Mouse (Mus musculus) urinary bladder, postnatal 4 days (tissue): ENCODE results near the gene Ctsa.
"Not testable (repeated sequence)": the region's sequence is repeated elsewhere in the genome, so short reads cannot be mapped to it uniquely, and the experiment has no call there.

Experiments
- DNase-seq, 2 experiments: peaks; one replicate each; pipeline ENCODE4 v3.0.0; 2021 to 2022; ENCODE audit warnings: low spot score in 2 of 2

Ctsa gene

DNA sequence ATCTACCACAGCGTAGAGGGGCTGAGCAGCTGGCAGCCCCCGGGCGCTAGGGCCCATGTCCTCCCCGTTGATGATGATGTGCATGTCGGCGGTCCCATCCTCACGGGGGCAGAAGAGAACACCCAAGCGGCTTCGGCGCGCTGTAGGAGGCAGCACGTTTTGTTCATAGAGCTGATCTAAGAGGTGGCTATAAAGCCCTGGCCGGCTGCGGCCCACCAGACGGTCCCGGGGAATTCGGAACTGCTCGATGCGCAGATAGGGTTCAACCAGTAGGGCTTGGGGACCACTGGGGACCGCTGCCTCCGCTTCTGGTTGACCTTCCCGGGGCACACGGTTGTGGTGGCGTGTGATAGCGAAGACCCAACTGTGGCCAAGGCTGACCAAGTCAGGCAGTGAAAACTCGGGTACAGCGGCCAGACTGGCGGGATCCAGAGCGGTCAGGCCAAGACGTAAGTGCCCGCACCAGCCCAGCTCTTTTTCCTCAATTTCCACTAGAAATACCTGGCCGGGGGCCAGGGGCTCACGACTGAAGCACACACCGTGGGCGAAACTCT lies at the start of gene Ctsa:
Gene Ctsa, plus strand, starts transcription at position 126 of the 554 bp plus-strand sequence.
- peak; percentile 71 to 80 for DNase-seq

DNA sequence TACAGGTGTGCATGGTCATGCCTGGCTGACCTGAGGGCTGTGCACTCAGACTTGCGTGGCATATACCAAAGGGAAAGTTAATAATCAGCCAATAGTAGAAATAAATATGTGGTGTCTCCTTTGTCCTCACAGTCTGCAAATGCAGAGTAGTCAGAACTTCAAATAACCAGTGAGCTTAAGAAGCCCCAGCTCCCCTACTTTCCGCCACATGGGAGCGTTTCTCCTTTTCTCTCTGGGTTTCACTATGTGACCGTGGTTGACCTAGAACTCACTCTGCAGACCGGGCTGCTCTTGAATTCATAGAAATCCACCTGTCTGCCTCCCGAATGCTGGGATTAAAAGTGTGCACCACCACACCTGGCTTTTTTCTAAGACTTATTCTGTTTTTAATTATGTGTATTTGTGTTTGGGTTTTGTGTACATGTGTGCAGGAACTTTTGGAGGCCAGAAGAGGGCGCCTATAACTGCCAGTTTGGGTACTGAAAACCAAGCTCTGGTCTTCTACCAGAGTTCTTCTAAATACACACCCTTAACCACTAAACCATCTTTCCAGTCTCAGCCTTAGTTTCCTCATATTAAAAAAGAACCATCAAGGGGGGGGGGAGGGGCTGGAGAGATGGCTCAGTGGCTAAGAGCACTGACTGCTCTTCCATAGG lies 48.6 kb upstream of the Ctsa start:
- DNase-seq: no peak

DNA sequence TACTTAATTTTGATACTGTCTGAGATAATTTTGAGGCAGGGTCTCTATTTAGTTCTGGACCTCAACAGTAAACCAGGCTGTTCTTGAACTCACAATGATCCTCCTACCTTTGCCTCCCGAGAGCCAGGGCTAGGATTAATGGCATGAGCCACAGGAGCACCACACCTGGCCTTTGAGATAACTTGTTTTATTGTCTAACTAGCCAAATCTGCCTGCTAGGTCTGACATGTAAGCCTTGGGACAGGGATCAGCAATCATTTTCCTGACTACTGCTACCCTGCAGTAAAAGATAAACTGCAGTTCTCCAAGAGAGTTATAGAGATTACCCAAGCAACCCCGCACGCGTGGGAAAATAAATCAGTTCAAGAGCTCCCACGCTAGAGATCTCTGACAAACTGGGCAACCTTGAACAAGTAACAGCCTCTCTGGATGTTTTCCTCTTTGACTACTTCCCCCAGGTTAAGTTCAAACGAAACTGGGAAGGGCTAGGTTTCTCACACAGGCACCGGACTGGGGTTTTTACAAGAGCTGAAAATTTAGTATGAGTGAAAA lies 47.7 kb upstream of the Ctsa start:
- DNase-seq: no peak

DNA sequence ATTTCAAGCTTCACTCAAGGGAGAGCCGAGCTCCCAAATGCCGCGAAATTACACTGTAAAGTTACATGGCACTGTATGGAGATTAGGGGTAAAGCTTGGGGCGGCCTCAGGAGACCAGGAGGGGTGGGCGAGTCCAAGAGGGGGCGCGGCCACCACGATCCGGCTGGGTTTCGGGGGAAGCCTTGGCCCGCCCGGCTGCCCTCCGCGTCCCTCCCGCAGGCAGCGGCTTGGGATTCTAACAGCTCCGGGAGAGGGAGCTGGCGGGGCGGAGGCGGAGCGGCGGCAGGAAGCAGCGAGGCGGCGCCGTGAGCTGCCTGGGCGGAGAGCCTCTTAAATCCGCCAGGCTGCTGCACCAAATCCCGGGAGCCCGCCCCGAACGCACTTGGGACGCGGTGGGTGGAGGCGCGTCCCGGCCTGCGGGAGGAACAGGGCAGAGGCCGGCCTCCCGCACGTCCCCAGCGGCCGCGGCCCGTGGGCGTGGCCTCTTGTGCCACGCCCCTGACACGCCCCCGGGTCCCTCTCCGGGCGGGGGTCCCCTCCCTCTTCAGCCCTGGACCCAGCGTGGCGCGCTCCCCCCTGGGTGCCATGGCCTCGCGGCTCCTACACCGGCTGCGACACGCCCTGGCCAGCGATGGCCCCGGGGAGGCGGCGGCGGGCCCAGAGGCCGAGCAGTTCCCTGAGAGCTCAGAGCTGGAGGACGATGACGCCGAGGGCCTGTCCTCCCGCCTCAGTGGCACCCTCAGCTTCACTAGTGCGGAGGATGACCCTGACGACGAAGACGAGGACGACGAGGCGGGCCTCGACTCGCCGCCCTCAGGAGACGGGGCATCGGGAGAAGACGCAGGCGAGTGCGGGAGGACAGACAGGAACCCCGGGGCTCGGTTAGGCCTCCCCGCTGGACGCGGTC lies 46.9 kb upstream of the Ctsa start, which contains the start of gene Snx21:
Gene Snx21, plus strand, starts transcription at position 343 of the 907 bp plus-strand sequence.
- peak; percentile 81 to 89 for DNase-seq

DNA sequence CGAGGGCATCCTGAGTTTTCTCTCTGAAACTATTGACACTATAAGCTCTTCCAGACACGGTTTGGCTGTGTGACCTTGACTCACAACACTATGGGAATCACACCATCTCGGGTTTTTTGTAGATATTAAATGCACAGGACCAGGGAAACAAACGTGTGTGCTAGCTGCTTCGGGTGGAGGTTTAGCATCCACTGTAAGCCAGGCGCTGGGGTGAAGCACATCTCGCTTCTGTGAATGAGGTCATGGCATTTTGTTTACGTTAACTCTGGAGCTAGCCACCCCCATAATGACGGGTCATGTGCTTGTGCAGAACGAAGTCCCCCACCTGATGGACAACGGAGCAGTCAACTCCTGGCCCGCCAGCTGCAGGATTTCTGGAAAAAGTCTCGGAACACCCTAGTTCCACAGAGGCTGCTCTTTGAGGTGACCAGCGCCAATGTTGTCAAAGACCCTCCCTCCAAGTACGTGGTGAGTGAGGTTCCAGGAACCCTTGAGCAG lies 46.2 kb upstream of the Ctsa start:
- DNase-seq: no peak

DNA sequence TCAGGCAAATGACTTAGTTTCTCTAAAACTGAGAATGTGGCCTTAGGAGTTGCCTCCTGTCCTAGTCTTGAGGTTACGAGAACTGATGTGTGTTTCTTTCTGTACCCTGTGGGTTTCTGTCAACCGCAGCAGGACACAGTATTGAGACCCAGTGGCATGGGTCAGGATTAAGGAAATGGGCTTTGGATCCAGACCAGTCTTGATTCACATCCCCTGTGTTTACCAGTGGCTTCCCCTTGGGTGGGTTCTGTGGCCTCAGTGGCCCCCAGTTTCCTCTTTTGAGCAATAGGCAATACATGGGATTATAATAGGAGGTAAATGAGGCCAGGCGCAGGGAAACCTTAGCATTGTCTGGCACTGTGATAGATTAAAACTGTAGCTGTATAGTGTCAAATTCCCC lies 45.6 kb upstream of the Ctsa start:
- no peak for DNase-seq

DNA sequence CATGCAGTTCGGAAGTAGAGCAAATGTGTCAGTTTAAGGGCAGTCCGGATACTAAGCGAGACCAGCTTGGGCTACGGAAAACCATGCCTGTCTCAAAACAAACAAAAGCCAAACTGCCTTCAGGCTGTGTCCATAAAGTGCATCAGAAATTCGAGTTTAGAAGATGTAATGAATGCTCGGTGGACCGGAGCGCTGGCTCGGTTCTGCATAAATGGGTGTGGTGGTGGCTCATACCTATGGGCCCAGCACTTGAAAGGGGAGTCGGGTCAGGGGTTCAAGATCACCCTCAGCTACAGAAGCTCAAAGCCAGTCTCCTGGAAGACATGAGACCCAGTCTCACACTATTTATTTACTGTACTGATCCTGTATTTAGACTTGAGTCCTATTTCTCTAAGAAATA lies 44.9 kb upstream of the Ctsa start:
- no peak for DNase-seq

DNA sequence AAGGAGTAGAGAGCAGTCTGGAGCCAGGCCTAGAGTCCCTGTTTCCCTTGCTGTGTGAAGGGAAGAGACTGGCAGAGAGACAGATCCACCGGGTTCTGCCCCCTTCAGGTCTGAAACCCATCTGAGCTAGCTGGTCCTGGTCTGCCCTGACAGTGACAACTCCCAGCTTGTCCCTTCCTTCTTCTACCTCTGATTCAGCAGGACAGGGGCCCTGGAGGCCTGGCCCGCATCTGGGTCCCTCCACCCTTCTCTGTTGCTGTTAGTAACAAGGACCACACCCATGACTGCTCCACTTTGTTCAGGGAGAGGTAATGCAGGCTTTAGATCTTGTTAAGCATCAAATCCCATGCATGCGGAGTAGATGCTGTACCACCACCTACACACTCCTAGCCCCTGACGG lies 44.3 kb upstream of the Ctsa start:
- DNase-seq: no peak

DNA sequence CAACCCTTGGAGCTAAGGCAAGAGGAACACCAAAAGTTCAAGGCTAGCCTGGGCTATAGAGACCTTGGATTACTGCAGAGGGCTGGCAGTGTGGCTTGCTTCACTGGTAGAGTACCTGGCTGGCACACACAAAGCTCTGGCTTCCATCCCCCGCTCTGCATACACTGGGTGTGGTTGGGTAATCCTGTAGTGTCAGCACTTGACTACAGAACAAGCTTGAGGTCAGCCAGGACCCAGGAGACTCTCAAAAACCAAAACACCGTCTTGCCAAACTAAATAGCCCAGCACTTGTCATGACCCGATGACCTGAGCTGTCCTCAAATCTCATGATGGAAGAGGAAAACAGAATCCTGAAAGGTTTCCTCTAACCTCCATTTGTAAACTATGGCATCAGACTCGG lies 42.2 kb upstream of the Ctsa start:
- DNase-seq: no peak

DNA sequence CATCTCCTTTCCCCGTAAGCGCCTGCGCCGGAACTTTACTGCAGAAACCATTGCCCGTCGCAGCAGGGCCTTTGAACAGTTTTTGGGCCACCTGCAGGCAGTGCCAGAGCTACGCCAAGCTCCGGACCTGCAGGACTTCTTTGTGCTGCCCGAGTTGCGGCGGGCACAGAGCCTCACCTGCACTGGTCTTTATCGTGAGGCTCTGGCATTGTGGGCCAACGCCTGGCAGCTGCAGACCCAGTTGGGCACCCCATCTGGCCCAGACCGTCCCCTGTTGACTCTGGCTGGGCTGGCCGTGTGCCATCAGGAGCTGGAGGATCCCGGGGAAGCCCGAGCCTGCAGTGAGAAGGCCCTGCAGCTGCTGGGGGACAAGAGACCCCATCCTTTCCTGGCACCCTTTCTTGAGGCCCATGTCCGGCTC lies 40.8 kb upstream of the Ctsa start:
- no peak for DNase-seq

DNA sequence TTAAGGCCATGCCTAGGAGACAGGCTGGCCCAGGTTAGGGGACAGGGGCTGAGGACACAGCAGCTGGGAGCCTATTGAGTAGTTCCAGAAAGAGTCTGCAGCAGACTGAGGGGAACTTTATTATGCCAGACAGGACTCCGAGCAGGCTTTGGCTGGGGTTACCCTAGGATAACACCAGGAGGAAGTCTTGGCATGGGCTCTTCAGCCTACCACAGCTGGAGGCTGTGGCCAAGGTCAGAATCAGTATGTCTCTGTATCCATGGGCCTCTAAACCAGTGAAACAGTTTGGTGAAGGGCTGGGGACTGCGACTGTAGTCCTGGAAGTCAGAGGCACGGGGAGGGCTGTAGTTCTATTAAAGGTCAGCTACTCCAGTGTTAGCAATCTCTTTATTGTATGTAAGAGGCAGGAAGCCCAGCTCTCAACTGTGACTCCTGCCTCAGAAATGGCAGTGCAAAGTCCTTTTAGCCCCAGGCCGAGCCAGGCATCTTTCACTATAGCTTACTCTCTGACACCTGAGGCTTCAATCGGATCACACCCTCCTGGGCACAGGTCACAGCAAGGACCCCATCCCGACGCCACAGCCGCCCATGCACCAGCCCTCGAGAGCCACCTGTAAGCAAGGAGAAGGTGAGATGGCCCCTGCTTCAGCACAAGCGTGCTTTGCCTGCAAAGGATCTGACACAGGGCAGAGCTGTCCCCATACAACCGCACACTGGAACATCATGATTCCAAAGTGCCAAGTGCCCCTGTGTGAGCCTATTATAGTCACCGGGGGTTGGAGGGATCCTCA lies 40.1 kb upstream of the Ctsa start:
- no peak for DNase-seq

DNA sequence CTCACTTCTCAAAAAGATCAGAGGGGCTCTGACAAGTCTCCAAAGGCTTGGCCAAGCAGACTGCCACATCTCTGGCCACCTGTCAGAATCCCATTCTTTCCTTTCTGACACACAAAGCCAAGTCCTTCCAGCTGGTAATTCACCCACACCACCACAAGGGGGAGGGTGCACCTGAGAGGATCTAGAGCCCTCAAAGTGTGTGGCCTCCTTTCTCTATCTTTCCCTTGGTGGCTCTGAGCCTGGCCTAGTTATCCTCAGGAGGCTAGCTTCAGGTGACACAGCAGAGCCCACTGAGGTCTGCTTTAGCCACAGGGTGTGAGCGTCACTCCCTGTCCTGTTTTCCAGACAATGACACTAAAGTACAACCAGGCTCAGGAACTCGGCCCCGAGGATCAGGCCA lies 39.4 kb upstream of the Ctsa start:
- no peak for DNase-seq

DNA sequence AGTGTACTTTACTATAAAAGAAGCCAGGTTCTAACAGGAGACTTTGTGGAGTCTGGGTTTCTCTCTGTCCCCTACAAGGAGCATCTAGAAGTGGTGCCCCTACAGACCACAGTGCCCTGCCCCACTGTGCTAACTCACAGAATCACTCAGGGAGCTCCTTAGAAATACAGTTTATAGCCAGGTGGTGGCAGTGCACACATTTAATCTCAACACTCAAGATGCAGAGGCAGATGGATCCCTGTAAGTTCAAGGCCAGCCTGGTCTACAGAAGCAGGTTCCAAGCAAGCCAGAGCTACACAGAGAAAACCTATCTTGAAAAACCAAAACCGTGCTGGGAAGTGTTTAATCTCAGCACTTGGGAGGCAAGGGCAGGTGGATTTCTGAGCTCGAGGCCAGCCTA lies 38.9 kb upstream of the Ctsa start:
- DNase-seq: no peak

DNA sequence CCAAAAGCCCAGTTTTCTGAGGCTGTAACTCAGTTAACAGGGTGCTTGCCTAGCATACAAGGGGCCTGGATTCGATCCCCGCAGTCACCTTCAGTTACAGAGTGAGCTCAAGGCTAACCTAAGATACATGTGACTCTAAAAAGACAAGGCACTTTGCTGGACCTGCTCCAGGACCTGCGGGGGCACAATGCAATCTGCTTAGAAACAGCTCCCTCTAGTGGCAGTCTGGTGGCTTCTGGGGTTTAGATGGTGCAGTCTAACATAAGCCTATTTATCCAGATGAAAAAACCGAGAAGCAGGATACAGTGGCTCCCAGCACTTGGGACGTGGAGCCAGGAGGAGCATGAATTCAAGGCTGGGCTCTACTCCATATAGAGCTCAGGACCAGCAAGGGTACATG lies 38.4 kb upstream of the Ctsa start:
- DNase-seq: peak; percentile 72 to 85

DNA sequence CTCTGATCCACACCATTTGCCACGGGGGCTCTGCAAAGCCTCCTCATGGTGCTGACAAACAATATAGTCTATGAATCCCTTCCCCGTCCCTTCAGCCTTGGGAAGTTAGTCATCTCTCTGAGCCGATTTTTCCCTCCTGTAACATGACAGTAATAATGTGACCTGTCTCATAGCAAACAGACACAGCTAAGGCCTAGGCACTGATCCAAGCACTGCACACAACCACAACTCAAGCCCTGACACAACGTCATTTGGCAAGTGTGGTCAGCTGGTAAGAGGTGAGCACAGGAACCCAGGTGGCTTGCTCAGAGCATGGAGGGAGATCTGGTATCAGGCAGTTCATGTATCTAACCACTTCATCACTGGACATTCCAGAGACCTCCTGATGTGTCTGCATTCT lies 36.8 kb upstream of the Ctsa start:
- DNase-seq: no peak

DNA sequence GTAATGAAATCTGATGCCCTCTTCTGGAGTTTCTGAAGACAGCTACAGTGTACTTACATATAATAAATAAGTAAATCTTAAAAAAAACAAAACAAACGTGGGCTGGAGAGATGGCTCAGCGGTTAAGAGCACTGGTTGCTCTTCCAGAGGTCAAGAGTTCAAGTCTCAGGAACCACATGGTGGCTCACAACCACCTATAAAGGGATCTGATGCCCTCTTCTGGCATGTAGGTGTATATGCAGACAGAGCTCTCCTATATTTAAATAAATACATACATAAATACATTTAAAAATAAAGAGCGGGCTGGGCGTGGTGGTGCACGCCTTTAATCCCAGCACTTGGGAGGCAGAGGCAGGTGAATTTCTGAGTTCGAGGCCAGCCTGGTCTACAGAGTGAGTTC lies 34.1 kb upstream of the Ctsa start:
- DNase-seq: not testable (repeated sequence)

DNA sequence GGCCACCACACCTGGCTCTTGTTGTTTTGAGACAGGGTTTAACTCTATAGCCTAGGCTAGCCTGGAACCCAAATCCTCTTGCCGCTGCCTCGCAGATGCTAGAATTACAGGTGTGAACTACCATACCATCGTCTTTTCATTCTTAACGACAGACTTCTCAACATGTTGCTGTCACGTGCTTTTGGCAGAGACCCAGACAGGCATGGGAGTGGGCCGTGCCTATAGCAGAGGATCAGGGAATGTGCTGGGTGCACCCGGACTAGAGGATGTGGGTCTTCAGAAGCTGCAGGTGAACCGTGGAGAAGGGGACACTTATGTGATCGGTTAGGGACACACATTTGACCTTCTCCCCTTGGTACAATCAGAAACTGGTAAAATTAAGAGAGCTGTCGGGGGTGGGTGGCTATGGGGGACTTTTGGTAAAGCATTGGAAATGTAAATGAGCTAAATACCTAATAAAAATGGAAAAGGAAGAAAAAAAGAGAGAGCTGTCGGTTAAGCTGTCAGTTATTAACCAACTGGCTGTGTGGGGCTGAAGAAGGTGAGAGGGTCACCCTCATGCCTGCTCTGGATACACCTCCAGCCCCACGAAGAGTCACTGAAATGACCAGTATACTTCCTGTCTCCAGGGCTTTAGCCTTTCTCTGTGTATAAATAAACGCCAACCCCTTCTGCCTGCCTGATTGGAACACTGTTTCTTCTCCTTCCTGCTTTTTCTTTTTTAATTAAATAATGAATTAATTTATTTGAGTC lies 32.2 kb upstream of the Ctsa start:
- no peak for DNase-seq

DNA sequence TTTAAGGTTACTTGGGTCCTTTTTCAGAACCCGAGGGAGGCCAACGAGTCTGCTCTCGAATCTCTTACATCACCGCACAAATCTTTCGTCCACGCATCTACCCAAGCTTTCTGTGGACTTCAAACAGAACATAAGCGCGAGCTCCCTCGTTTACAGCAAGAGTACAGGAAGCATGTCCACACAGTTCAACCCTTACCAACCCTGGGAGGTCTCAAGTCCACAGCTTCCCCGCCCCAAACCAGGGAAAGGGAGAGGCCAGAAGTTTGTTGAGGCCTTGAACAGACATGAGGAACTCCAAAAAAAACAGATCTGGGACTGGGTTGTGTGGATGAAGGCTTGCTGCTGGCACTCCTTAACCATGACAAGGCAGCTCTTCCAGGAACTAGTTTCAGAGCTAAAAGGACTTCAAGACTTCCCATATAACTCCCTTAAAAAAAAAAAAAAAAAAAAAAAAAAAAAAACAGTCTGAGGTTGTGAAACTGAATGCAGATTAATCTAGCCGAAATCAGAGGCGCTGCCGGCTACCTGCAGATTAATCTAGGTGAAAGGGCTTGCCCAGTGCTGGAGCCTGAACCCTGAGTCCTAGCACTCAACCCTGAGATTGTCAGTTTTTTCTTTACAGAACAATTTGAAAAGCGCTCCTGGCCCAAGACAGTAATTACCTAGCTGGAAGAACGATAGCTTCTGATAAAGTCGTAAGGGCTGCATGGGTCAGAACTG lies 29.3 kb upstream of the Ctsa start:
- no peak for DNase-seq

DNA sequence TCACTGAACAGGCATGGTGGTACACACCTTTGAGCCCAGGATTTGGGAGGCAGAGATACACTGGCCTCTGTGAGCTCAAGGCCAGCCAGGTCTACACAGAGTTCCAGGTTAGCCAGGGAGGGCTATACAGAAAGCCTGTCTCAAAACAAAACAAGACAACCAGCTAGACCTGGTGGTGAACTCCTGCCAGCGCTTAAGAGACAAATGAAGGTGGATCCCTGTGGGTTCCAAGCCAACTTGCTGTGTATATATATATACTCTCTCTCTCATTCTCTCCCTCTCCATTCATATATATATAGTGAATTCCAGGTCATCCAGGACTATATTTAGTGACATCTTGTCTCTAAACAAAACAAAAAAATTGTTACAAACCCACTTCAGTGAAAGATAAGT lies 28.8 kb upstream of the Ctsa start:
- no peak for DNase-seq
